Mouse (Mus musculus) urinary bladder, adult 2 months (tissue): ENCODE measurements around the gene Zmynd19. TPM values are rescaled to one million over a fixed set of nuclear protein-coding genes. Genes with fewer than 3 reads are reported as not detected.

Experiments
- polyA plus RNA-seq: library from polyadenylated mRNA; depleted of rRNA; stranded (reverse); fragments of >200 nt; gene quantifications from 2 replicates; pipeline ENCODE4 v1.2.3, GENCODE M21; 2012; rRNA removed

The Zmynd19 gene
- polyA plus RNA-seq, 1 experiment = 11.7 TPM

Other genes with a start within 250 kb of the Zmynd19 start
- 1.4 and 1.6 TPM in 2 replicates for gene Cacna1b, start 186.6 kb upstream of the Zmynd19 start, polyA plus RNA-seq
- gene Ehmt1, start 30.2 kb upstream of the Zmynd19 start, polyA plus RNA-seq = 47.7 and 52.6 TPM in 2 replicates
- gene Arrdc1, start 14.5 kb upstream of the Zmynd19 start, polyA plus RNA-seq = 89.6 and 140 TPM in 2 replicates
- 20.3 and 22.1 TPM in 2 replicates for gene Dph7, start 12.6 kb downstream of the Zmynd19 start, polyA plus RNA-seq
- gene Mrpl41, start 25.3 kb downstream of the Zmynd19 start, polyA plus RNA-seq = 61.3 and 66.0 TPM in 2 replicates
- 17.2 and 24.1 TPM in 2 replicates for gene Pnpla7, start 26.2 kb downstream of the Zmynd19 start, polyA plus RNA-seq
- gene Nsmf, start 104.6 kb downstream of the Zmynd19 start, polyA plus RNA-seq = 87.4 and 114 TPM in 2 replicates
- gene Entpd8, start 130.5 kb downstream of the Zmynd19 start, polyA plus RNA-seq = 0.03 and 0.07 TPM in 2 replicates
- 0.13 and 0.18 TPM in 2 replicates for gene Noxa1, start 145.4 kb downstream of the Zmynd19 start, polyA plus RNA-seq
- 50.1 and 60.0 TPM in 2 replicates for gene Nrarp, start 231.0 kb downstream of the Zmynd19 start, polyA plus RNA-seq
- gene Tor4a, start 247.1 kb downstream of the Zmynd19 start, polyA plus RNA-seq = 22.6 and 25.3 TPM in 2 replicates